Mouse (Mus musculus): ENCODE measurements around the gene Ndufb10.
A peak's percentile ranks its signal among the peaks of the same experiment; 100 is the strongest.
"Not testable (repeated sequence)": the region's sequence is repeated elsewhere in the genome, so short reads cannot be mapped to it uniquely, and the experiment has no call there.

Ndufb10 gene

GRCm38 (mm10) chr17:24733434-24734050 lies 9.3 kb upstream of the Ndufb10 start:
- DNase-seq: peak in 1 of 2 experiments; percentile 29

- DNase-seq: no peak
These were observed 8.1 kb upstream of the Ndufb10 start for GRCm38 (mm10) chr17:24732233-24732935.

- DNase-seq: no peak
These were observed 6.5 kb upstream of the Ndufb10 start for GRCm38 (mm10) chr17:24730787-24731186.

- no peak for DNase-seq
These were observed 4.8 kb upstream of the Ndufb10 start for GRCm38 (mm10) chr17:24729067-24729466.

- no peak for DNase-seq
These were observed 3.9 kb upstream of the Ndufb10 start for GRCm38 (mm10) chr17:24728184-24728583.

- no peak for DNase-seq
These were observed 3.3 kb upstream of the Ndufb10 start, which contains the start of gene Rpl3l for GRCm38 (mm10) chr17:24727618-24728017. Rpl3l (plus strand) TSS chr17:24727820.

- no peak for DNase-seq
These were observed 1.5 kb upstream of the Ndufb10 start for GRCm38 (mm10) chr17:24725637-24726390.

- DNase-seq: no peak
These were observed 447 bp downstream of the Ndufb10 start for GRCm38 (mm10) chr17:24723881-24724180.

GRCm38 (mm10) chr17:24723122-24723880 lies 977 bp downstream of the Ndufb10 start:
- DNase-seq: no peak

GRCm38 (mm10) chr17:24722220-24722924 lies 1.9 kb downstream of the Ndufb10 start:
- DNase-seq: no peak

GRCm38 (mm10) chr17:24721383-24721955 lies 2.8 kb downstream of the Ndufb10 start:
- DNase-seq: not testable (repeated sequence)

GRCm38 (mm10) chr17:24720616-24721015 lies 3.7 kb downstream of the Ndufb10 start:
- not testable (repeated sequence) for DNase-seq

- DNase-seq: peak; percentile 97 to 99
These were observed 4.6 kb downstream of the Ndufb10 start for GRCm38 (mm10) chr17:24719494-24720222.

GRCm38 (mm10) chr17:24718938-24719337 lies 5.3 kb downstream of the Ndufb10 start:
- DNase-seq: not testable (repeated sequence)

- DNase-seq: no peak
These were observed 6.3 kb downstream of the Ndufb10 start, which contains the start of the genes Rnf151 and Rps2 for GRCm38 (mm10) chr17:24717943-24718342. Rnf151 (minus strand) TSS chr17:24718063. Rps2 (plus strand) TSS chr17:24718116.

GRCm38 (mm10) chr17:24716166-24716682 lies 8.1 kb downstream of the Ndufb10 start:
- no peak for DNase-seq

GRCm38 (mm10) chr17:24715556-24715955 lies 8.7 kb downstream of the Ndufb10 start:
- no peak for DNase-seq

GRCm38 (mm10) chr17:24708646-24709045 lies 15.6 kb downstream of the Ndufb10 start:
- DNase-seq: no peak

- DNase-seq: no peak
These were observed 16.4 kb downstream of the Ndufb10 start for GRCm38 (mm10) chr17:24707801-24708425.
